Mouse (Mus musculus) spleen, postnatal 14 days (tissue): Measurements from ENCODE around the gene Kidins220.

ENCODE experiments used
- DNase-seq, 2 experiments: peaks; one replicate each; pipeline ENCODE4 v3.0.0; 2021 to 2022; ENCODE audit warnings: low spot score in 2 of 2

Gene Kidins220

GRCm38 (mm10) chr12:25026308-25026707 lies 51.6 kb downstream of the Kidins220 start:
- no peak for DNase-seq

GRCm38 (mm10) chr12:25027416-25027815 lies 52.7 kb downstream of the Kidins220 start:
- peak in 1 of 2 experiments; percentile 26 for DNase-seq

GRCm38 (mm10) chr12:25033662-25034337 lies 59.1 kb downstream of the Kidins220 start:
- DNase-seq: no peak

GRCm38 (mm10) chr12:25034338-25034953 lies 59.7 kb downstream of the Kidins220 start:
- no peak for DNase-seq

- no peak for DNase-seq
Measured at GRCm38 (mm10) chr12:25036024-25036423, 61.3 kb downstream of the Kidins220 start.

- no peak for DNase-seq
Measured at GRCm38 (mm10) chr12:25037222-25037621, 62.5 kb downstream of the Kidins220 start.

- no peak for DNase-seq
Measured at GRCm38 (mm10) chr12:25037681-25038472, 63.2 kb downstream of the Kidins220 start.

GRCm38 (mm10) chr12:25044056-25044455 lies 69.3 kb downstream of the Kidins220 start:
- DNase-seq: no peak

GRCm38 (mm10) chr12:25044579-25044978 lies 69.9 kb downstream of the Kidins220 start:
- DNase-seq: no peak

GRCm38 (mm10) chr12:25049253-25049652 lies 74.5 kb downstream of the Kidins220 start:
- no peak for DNase-seq

- DNase-seq: no peak
Measured at GRCm38 (mm10) chr12:25054511-25054910, 79.8 kb downstream of the Kidins220 start.

- DNase-seq: no peak
Measured at GRCm38 (mm10) chr12:25054963-25055362, 80.2 kb downstream of the Kidins220 start.

GRCm38 (mm10) chr12:25059487-25060200 lies 84.9 kb downstream of the Kidins220 start:
- DNase-seq: no peak

GRCm38 (mm10) chr12:25060901-25061300 lies 86.2 kb downstream of the Kidins220 start:
- DNase-seq: no peak

- DNase-seq: no peak
Measured at GRCm38 (mm10) chr12:25062264-25062663, 87.5 kb downstream of the Kidins220 start.

GRCm38 (mm10) chr12:25073374-25073773 lies 98.6 kb downstream of the Kidins220 start:
- no peak for DNase-seq

GRCm38 (mm10) chr12:25074344-25074743 lies 99.6 kb downstream of the Kidins220 start:
- DNase-seq: no peak

GRCm38 (mm10) chr12:25083260-25084178 lies 108.8 kb downstream of the Kidins220 start:
- no peak for DNase-seq

GRCm38 (mm10) chr12:25086966-25087365 lies 112.2 kb downstream of the Kidins220 start:
- DNase-seq: no peak

- no peak for DNase-seq
Measured at GRCm38 (mm10) chr12:25089433-25089832, 114.7 kb downstream of the Kidins220 start.
